Mouse (Mus musculus) ovary, adult 2 months (tissue): ENCODE measurements around the gene Atp6ap1. TPM values are rescaled to one million over a fixed set of nuclear protein-coding genes. Genes with fewer than 3 reads are reported as not detected.

ENCODE experiments used
- polyA plus RNA-seq: library from polyadenylated mRNA; depleted of rRNA; stranded (reverse); fragments of >200 nt; gene quantifications from 2 replicates; pipeline ENCODE4 v1.2.3, GENCODE M21; 2012; rRNA removed

Gene Atp6ap1
- 496 and 534 TPM in 2 replicates for polyA plus RNA-seq

DNA sequence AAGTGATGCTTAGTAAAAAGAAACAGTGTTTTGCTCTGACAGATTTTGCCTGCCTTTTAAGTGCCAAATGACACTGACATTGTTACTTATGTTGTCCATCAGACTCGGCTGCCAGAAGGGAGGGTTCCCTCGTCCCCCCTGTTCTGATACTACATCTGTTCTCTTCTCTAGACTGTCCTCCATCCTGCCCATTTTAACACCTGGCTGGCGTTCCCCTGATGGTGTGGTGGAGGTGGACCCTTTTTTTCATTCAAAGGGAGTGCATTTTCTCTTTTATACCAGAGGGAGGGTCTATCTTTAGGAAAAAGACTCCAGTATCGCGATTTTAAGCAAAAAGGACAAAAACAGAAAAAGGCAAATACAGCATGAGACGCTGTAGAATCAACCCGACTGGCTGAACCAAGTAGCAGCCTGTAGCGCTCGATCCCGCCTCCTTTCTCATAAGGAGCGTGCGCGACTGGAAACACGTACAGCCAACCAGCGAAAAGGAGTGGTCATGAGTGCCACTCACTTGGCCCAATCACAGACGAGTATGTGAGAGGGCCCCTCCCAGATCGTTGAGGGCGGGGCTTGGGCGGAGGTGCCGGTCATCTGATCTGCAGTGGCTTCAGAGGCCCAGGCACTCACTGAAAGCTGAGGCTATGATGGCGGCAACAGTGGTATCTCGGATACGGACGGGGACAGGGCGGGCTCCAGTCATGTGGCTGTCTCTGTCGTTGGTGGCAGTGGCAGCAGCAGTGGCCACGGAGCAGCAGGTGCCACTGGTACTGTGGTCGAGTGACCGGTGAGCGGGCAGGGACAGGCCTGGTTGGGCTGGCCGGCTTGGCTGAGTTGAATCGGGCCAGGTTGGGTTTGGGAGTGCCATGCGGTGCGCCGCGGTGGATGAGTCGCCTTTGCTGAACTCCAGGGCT is at the start of gene Atp6ap1:
Gene Atp6ap1 (plus strand): TSS at position 560 of the 911 bp plus-strand sequence.

DNA sequence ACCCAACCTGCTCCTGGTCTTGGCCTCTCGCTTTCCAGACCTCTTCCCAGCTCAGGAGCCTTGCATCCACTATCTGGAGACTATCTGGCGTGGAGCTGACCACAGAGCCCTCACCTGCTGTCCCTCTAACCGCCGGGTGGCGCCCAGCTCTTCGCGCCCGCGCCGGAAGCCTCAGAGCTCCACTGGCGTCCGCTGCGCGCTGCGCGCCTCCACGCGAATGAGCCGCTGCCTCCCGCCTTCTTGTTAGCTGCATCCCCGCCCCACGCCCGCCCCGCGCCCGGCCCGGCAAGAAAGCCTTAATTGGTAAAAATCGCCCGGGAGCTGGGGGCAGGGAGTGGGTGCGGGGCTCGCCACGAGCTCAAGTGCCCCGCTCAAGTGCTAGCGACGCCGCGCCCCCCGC is 47.3 kb upstream of the Atp6ap1 start, which contains the start of gene Flna:
Gene Flna (minus strand): TSS at position 206 of the 400 bp plus-strand sequence.

DNA sequence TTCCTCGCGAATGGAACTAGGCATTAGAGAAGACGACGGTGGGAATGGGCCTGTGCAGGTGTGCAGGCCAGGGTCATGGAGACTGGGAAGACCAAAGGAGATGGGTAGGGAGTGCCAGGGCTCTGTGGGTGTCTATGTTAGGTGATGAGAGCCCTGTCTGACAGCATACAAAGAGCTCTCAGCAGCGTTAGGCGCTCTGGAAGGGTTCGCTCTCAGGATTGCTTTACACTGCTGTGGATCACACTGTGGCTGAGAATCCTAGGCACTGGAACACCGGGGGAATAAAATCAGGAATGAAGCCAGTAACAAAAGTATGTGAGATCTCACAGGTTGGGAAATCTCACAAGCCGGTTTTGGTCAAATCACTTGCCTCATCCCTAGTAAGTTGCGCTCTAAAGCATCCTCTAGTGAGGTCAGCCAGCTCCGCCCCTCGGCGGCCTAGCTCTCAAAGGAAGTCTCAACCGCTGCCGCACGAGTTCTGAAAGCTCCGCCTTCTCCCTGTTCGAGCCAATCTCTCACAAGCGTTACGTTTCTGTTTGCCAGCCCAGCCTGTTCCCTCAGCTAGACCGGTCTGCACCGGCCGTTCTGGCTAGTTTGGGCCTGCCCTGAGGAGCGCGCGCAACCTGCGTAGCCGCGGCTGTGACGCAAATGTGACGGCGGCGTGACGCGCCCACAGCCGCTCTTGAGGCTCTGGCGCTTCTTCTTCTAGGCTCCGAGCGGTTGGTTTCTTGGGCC is 42.6 kb upstream of the Atp6ap1 start, which contains the start of gene Emd:
Gene Emd (plus strand): TSS at position 535 of the 735 bp plus-strand sequence.

DNA sequence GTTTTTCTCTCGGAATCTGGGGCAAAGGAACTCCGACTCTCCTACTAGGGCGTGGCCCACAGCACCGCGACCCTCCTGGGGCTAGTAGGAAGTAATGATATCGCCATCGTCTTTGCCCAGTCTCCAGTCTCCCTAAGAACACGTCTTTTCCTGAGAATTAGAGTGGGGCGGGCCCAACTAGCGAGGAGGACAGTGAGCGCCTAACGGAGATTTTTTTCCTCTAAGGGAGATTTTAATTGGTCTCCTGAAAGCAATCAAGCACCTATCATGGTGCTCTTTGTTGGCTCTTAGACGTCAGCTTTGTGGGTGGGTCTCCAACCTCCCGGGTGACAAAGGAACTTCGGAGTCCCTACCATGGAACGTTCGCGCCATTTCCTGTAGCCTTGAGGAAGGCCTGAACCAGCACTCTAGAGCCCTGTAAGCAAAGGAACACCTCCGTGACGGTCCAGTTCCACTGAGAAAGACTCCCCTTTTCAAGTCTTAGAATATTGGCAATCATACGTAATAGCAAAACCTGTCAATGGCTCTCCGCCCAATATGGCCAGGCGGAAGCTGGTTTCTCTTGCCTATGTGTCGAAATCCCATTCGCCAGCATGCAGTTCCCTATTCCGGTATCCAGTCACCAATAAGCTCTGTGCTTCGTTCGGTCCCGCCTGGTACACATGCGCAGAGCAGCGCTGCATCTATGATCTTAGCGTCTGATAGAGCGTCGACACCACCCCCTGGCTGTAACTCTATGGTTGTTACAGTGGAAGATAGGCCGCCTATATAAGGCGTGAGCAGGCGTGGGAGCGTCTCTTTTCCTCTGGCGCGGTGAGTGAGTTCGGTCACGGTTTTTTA is 26.6 kb upstream of the Atp6ap1 start, which contains the start of gene Rpl10:
Gene Rpl10 (plus strand): TSS at position 751 of the 840 bp plus-strand sequence.

DNA sequence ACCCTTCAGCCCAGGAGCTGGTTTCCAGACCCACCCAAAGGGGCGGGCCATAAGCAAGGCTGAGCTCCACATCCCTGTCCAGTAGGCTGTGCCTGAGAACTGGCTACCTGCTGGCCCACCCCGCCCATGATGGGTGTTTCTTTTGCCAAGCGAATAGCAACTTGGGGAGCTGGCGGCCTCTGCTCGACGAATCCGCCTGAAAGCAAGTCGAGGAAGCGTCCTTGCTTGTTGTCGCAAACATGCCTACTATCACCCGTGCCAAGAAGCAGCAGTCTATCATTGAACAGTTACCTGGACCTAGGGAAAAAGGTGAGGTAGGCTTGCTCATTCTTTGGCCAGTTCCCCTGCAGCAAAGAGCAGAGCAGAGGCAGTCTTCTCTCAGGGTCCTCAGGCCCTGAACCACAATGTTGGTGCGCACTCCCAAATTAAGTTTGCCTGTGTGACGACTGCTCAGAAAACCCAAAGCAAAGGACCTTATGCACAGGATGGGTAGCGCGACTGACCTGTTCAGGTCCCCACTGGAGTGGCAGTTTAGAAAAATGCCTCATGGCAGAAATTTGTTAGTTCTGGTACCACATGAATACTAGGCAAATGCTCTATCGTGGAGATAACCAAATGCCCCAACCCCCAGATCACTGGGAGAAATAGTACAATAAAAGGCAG is 15.0 kb upstream of the Atp6ap1 start, which contains the start of the genes Taz and Dnase1l1:
Gene Taz (plus strand): TSS at position 181 of the 663 bp plus-strand sequence.
Gene Dnase1l1 (minus strand): TSS at position 606 of the 663 bp plus-strand sequence.

DNA sequence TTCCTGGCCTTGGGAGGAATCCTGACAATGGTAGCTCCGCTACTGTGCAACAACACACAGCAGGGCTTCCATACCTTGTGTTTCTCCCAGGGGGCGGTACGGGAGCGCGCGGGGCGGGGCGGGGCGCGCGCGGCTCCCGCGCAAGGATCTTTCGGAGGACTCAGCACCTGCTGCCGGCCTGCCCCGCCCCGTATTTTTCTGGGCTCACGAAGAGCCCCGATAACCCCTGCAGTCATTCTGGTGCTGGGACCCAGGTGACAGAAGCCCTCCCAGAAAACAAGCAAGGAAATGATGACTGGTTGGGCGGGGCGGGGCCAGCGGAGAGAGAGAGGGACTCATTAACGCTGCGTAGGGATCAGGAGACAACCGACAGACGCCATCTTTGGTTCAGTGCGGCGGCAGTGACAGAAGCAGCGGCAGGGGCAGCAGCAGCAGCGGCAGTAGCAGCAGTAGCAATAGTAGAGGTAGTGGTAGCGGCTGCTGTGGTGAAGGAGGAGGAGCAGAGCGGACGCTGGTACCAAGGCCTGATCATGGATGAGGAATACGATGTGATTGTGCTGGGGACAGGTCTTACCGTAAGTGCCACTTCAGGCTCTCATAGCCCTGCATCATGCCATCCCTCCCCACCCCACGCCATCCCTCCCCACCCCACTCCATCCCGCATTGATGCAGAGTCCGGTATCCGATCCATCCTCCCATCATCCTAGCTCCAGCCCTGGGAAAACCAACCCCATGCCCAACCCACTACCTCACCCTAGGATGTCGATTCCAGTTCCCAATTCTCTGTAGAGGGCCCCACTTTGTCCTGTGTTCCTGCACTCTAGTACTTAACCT is 8.2 kb downstream of the Atp6ap1 start, which contains the start of gene Gdi1:
Gene Gdi1 (plus strand): TSS at position 132 of the 834 bp plus-strand sequence.

DNA sequence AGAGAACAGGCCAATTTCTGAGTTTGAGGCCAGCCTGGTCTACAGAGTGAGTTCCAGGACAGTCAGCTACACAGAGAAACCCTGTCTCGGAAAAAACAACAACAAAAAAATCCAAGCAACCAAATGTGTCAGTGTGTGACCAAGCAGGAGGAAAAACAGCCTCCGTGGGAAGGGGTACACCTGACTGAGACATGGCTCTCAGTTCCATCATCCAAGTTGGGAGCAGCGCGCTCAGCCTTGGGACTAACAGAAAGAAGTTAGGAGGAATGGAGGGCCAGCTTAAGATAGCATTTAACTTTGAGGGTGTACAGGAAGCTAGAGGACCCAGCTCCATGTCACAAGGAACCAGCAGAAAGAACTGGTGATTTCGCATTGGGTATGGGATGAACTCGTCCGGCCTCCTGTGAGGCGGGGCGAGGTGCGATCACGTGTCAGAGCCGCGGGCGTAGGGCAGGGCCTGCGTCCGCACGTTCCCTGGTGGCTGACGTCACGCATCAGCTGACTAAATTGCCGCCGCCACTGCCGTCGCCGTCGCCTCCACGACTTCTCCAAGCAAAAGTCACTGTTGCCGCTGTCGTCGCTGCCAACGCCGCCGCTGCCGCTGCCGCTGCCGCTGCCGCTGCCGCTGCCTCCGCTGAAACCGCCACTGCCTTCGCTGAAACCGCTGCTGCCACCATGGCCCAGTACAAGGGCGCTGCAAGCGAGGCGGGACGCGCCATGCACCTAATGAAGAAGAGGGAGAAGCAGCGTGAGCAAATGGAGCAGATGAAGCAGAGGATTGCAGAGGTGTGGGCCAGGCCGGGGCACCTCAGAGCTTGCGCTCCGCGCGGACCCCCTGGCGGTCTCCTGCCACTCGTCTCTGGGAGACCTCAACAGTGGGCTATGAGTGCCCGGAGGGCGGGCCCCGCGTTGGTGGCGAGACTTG is 15.9 kb downstream of the Atp6ap1 start, which contains the start of gene Fam50a:
Gene Fam50a (plus strand): TSS at position 494 of the 925 bp plus-strand sequence.

DNA sequence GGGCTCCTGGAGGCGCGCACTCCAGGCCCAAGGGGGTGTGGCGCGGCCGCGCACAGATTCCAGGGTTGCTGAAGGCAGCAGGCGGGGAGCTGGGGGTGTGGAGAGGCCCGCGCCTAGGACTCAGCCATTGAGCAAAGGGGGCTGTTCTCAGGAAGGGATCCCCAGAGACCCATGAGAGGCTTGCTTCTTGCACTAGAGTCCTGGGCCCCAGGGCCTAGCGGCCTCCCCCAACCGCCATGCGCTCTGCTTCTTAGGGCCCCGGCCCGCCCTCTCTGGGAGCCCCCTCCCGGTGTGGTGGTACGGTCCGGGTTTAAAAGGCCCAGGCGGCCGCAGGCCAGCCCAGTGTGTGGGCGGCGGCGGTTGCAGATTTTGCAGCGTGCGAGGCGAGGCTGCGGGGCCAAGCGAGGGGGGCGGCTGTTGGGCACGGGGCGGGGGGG is 31.8 kb downstream of the Atp6ap1 start, which contains the start of gene Plxna3:
Gene Plxna3 (plus strand): TSS at position 342 of the 437 bp plus-strand sequence.

DNA sequence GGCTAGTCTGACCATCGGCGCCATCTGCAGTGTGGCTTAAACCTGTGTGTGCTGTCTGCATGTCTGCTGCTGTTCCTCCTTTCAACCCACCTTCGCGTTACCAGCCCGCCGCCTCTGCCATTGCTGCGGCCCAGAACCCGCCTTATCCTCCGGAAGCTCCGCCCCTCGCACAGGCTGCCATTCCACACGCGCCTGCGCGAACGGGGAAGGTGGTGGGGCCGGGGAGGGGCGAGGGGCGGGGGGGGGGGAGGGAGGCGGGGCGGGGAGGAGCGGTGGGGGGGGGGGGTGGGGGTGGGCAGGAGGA is 56.5 kb downstream of the Atp6ap1 start, which contains the start of gene Lage3:
Gene Lage3 (minus strand): TSS at position 152 of the 304 bp plus-strand sequence.

Other genes with a start within 250 kb of the Atp6ap1 start
- not detected in 2 replicates for gene Opn1mw, start 169.6 kb upstream of the Atp6ap1 start, polyA plus RNA-seq
- 6.5 and 6.8 TPM in 2 replicates for gene Mecp2, start 161.7 kb upstream of the Atp6ap1 start, polyA plus RNA-seq
- gene Tex28, start 129.3 kb upstream of the Atp6ap1 start, polyA plus RNA-seq = not detected in 2 replicates
- gene Tktl1, start 119.8 kb upstream of the Atp6ap1 start, polyA plus RNA-seq = not detected in 2 replicates
- 1,320 and 1,493 TPM in 2 replicates for gene Flna, start 47.3 kb upstream of the Atp6ap1 start, polyA plus RNA-seq
- 98.6 and 99.3 TPM in 2 replicates for gene Emd, start 42.4 kb upstream of the Atp6ap1 start, polyA plus RNA-seq
- 2,034 and 2,389 TPM in 2 replicates for gene Rpl10, start 26.3 kb upstream of the Atp6ap1 start, polyA plus RNA-seq
- 142 and 175 TPM in 2 replicates for gene Taz, start 15.2 kb upstream of the Atp6ap1 start, polyA plus RNA-seq
- 12.3 and 16.7 TPM in 2 replicates for gene Dnase1l1, start 14.8 kb upstream of the Atp6ap1 start, polyA plus RNA-seq
- gene Gdi1, start 7.9 kb downstream of the Atp6ap1 start, polyA plus RNA-seq = 168 and 233 TPM in 2 replicates
- gene Fam50a, start 15.9 kb downstream of the Atp6ap1 start, polyA plus RNA-seq = 21.1 and 32.9 TPM in 2 replicates
- 52.6 and 54.4 TPM in 2 replicates for gene Plxna3, start 32.0 kb downstream of the Atp6ap1 start, polyA plus RNA-seq
- 35.4 and 57.3 TPM in 2 replicates for gene Lage3, start 56.5 kb downstream of the Atp6ap1 start, polyA plus RNA-seq
- gene Ubl4a, start 76.1 kb downstream of the Atp6ap1 start, polyA plus RNA-seq = 41.1 and 49.1 TPM in 2 replicates
- 28.8 and 36.6 TPM in 2 replicates for gene Slc10a3, start 76.3 kb downstream of the Atp6ap1 start, polyA plus RNA-seq
- gene Fam3a, start 96.2 kb downstream of the Atp6ap1 start, polyA plus RNA-seq = 44.5 and 55.3 TPM in 2 replicates
- gene Ikbkg, start 96.2 kb downstream of the Atp6ap1 start, polyA plus RNA-seq = 19.2 and 26.4 TPM in 2 replicates
- gene G6pdx, start 132.1 kb downstream of the Atp6ap1 start, polyA plus RNA-seq = 55.0 and 66.7 TPM in 2 replicates
- not detected in 2 replicates for gene Gm6880, start 184.3 kb downstream of the Atp6ap1 start, polyA plus RNA-seq